8 mouse cellular contexts compared by ENCODE assay signal in the genomic region with DNA sequence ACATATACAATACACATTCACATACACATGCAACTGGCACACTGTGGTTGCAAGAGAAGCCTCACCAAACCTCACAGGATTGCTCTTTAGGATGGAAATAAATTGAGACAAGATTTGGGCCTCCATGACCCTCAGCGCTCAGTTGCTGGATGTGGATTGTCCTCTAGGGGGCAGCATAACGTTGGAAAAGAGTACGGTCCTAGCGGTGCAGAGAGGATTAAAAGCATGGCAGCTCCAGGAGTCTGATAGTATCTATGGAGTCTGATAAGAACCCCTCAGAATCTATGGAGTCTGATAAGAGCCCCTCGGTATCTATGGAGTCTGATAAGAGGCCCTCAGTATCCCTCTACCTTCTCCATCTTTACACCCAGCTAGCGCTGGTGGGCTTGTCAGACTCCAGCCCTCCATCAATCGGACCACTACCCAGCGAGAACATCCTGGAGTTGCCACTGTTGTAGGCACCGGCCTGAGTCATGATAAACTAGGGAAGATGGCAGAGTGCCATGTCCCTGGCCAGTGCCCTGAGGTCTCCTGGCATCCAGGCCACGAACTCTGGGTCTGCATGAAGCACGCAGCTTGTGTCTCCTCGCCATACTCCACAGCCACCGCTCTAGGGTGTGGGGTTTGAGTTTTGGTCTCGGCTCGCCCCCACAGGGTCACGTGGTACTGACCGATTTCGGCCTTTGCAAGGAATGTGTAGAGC. TPM values are rescaled to one million over a fixed set of nuclear protein-coding genes. Genes with fewer than 3 reads are reported as not detected.
DNase-seq lines count a peak whose midpoint lies in the region; ATAC-seq and TF ChIP-seq lines count a peak whose summit lies in the region.

No protein-coding gene starts in this region.

- no peak overlapping the region for H3K27ac ChIP-seq in CH12.LX (ENCODE audit: insufficient read depth, low read depth)
- no peak overlapping the region for H3K27ac ChIP-seq in embryonic facial prominence, embryonic 11.5 days (replicated peaks; ENCODE audit: low read depth, low read length)
- H3K27ac ChIP-seq in heart, embryonic 12.5 days (ENCODE audit: poor library complexity, severe bottlenecking), result no peak overlapping the region
- no peak overlapping the region for H3K27ac ChIP-seq in kidney, embryonic 15.5 days
- H3K27ac ChIP-seq in liver, embryonic 13.5 days, result no peak overlapping the region
- no peak overlapping the region for H3K27ac ChIP-seq in testis, adult 2 months (ENCODE audit: control insufficient read depth, insufficient read depth, low read depth, low read length)

- dilution Hi-C loops in CH12.LX (cut with MboI; ENCODE audit: extremely low pct_ligation_motif_present, extremely low pct_unique_long_range_greater_than_20kb, low sequenced_read_pairs), result no loop called here

- in situ Hi-C loops in CH12.LX (cut with MboI; ENCODE audit: low pct_ligation_motif_present, low pct_unique_long_range_greater_than_20kb, low sequenced_read_pairs), result loop anchor here (10.0 kb wide), 1 partner anchor 336 kb away; no protein-coding TSS in a partner anchor

- peak; percentile 87 to 93 for TF ChIP-seq CTCF in CH12.LX (conservative IDR thresholded peaks at IDR 0.05 in 1 of 2, IDR thresholded peaks at IDR 0.05 in 1 of 2; ENCODE audit: low read depth in 2 of 2, low read length in 2 of 2)
- TF ChIP-seq CTCF in testis, adult 2 months (IDR thresholded peaks at IDR 0.05; ENCODE audit: control insufficient read depth, insufficient read depth, insufficient replicate concordance, low read depth, low read length), result peak; percentile 84; the same call in 1 of the 2 replicates

- no peaks in the 10 kb centered on the region for H3K9me3 ChIP-seq in CH12.LX (replicated peaks; ENCODE audit: low read length)
- no peaks in the 10 kb centered on the region for H3K9me3 ChIP-seq in embryonic facial prominence, embryonic 11.5 days (replicated peaks; ENCODE audit: control insufficient read depth, low read length)
- H3K9me3 ChIP-seq in heart, embryonic 12.5 days (replicated peaks), result no peaks in the 10 kb centered on the region
- H3K9me3 ChIP-seq in kidney, embryonic 15.5 days (replicated peaks), result no peaks in the 10 kb centered on the region
- no peaks in the 10 kb centered on the region for H3K9me3 ChIP-seq in liver, embryonic 13.5 days (replicated peaks)

- H3K4me1 ChIP-seq in CH12.LX (ENCODE audit: control insufficient read depth in 1 of 2, insufficient read depth in 2 of 2), result peaks cover 0 to 3% of the 10 kb centered on the region in 2 experiments; a peak in 1 of 4 replicates
- no peaks in the 10 kb centered on the region for H3K4me1 ChIP-seq in embryonic facial prominence, embryonic 11.5 days (ENCODE audit: control insufficient read depth, insufficient read depth, low read length)
- peaks cover 7% of the 10 kb centered on the region; the same call in 1 of the 2 replicates for H3K4me1 ChIP-seq in heart, embryonic 12.5 days (replicated peaks)
- 0 out of 2 replicates have a peak, but pooled peaks cover 6% of the 10 kb centered on the region for H3K4me1 ChIP-seq in kidney, embryonic 15.5 days
- peaks cover 12% of the 10 kb centered on the region; the same call in 1 of the 2 replicates for H3K4me1 ChIP-seq in liver, embryonic 13.5 days (replicated peaks)
- H3K4me1 ChIP-seq in testis, adult 2 months (ENCODE audit: control insufficient read depth, insufficient read depth, low read length), result peaks cover 8% of the 10 kb centered on the region

- DNase-seq in CH12.LX (ENCODE audit: extremely low read depth), result peak; percentile 66
- DNase-seq in adrenal gland, postnatal 25 days, result peak; percentile 65
- peak; percentile 90 for DNase-seq in embryonic facial prominence, embryonic 11.5 days (ENCODE audit: low spot score)
- DNase-seq in liver, embryonic 13.5 days, result peak; percentile 41
- peak; percentile 28 to 46 for DNase-seq in natural killer cell, adult 2 months (ENCODE audit: low spot score in 2 of 2)

- peaks cover 66% of the 10 kb centered on the region for H3K27me3 ChIP-seq in CH12.LX (replicated peaks)
- no peaks in the 10 kb centered on the region for H3K27me3 ChIP-seq in embryonic facial prominence, embryonic 11.5 days (ENCODE audit: control insufficient read depth, insufficient read depth, low read length)
- peaks cover 17% of the 10 kb centered on the region for H3K27me3 ChIP-seq in heart, embryonic 12.5 days (replicated peaks)
- H3K27me3 ChIP-seq in kidney, embryonic 15.5 days, result peaks cover 16% of the 10 kb centered on the region; the same call in 1 of the 2 replicates
- no peaks in the 10 kb centered on the region for H3K27me3 ChIP-seq in liver, embryonic 13.5 days
- no peaks in the 10 kb centered on the region for H3K27me3 ChIP-seq in testis, adult 2 months (ENCODE audit: control insufficient read depth, insufficient read depth, low read length)

- TF ChIP-seq RAD21 in CH12.LX (IDR thresholded peaks at IDR 0.05; ENCODE audit: low read depth, low read length), result peak; percentile 74

- ATAC-seq in embryonic facial prominence, embryonic 11.5 days (replicated peaks; ENCODE audit: insufficient number of reproducible peaks, low FRiP score, low TSS enrichment, low read depth), result peak; percentile 63; the same call in 1 of the 2 replicates
- ATAC-seq in heart, embryonic 12.5 days (ENCODE audit: insufficient number of reproducible peaks, low FRiP score), result peak; percentile 58; the same call in 1 of the 2 replicates
- ATAC-seq in kidney, embryonic 15.5 days (replicated peaks; ENCODE audit: low FRiP score), result peak; percentile 74; the same call in 1 of the 2 replicates
- peak; percentile 67 for ATAC-seq in liver, embryonic 13.5 days (ENCODE audit: low read depth)

- no peak overlapping the region for H3K4me2 ChIP-seq in CH12.LX (ENCODE audit: insufficient read depth, low read depth, poor library complexity, severe bottlenecking)
- peak overlapping the region; percentile 22 for H3K4me2 ChIP-seq in embryonic facial prominence, embryonic 11.5 days (ENCODE audit: low read depth, low read length)
- peak overlapping the region; percentile 68 for H3K4me2 ChIP-seq in heart, embryonic 12.5 days
- peak overlapping the region; percentile 51 for H3K4me2 ChIP-seq in kidney, embryonic 15.5 days
- peak overlapping the region; percentile 12; the same call in 1 of the 2 replicates for H3K4me2 ChIP-seq in liver, embryonic 13.5 days

- H3K9ac ChIP-seq in CH12.LX (ENCODE audit: insufficient read depth, low read depth), result no peak overlapping the region
- no peak overlapping the region for H3K9ac ChIP-seq in embryonic facial prominence, embryonic 11.5 days (replicated peaks; ENCODE audit: low read length)
- H3K9ac ChIP-seq in heart, embryonic 12.5 days, result peak overlapping the region; percentile 44
- H3K9ac ChIP-seq in kidney, embryonic 15.5 days, result no peak overlapping the region
- no peak overlapping the region for H3K9ac ChIP-seq in liver, embryonic 13.5 days

- no peaks in the 10 kb centered on the region for H3K79me2 ChIP-seq in CH12.LX (replicated peaks; ENCODE audit: control insufficient read depth, extremely low read depth, insufficient read depth, poor library complexity, severe bottlenecking)

- 32% methylated on average over 18 of the region's 18 CpGs for WGBS in embryonic facial prominence, embryonic 11.5 days
- WGBS in heart, embryonic 12.5 days, result 18% methylated on average over 18 of the region's 18 CpGs
- WGBS in kidney, embryonic 15.5 days, result 32% methylated on average over 18 of the region's 18 CpGs
- 26% methylated on average over 18 of the region's 18 CpGs for WGBS in liver, embryonic 13.5 days (ENCODE audit: insufficient replicate concordance)

- TF ChIP-seq EP300 in CH12.LX (IDR thresholded peaks at IDR 0.05; ENCODE audit: low read length), result no peak

- no peak overlapping the region for H3K4me3 ChIP-seq in CH12.LX (replicated peaks in 1 of 3; ENCODE audit: low read depth in 2 of 3, low read length in 2 of 3, poor library complexity in 1 of 3)
- no peak overlapping the region for H3K4me3 ChIP-seq in embryonic facial prominence, embryonic 11.5 days (ENCODE audit: low read depth, low read length)
- H3K4me3 ChIP-seq in heart, embryonic 12.5 days, result peak overlapping the region; percentile 26
- peak overlapping the region; percentile 19 for H3K4me3 ChIP-seq in kidney, embryonic 15.5 days (replicated peaks)
- no peak overlapping the region for H3K4me3 ChIP-seq in liver, embryonic 13.5 days (replicated peaks)
- H3K4me3 ChIP-seq in testis, adult 2 months (ENCODE audit: control insufficient read depth, low read depth, low read length), result peak overlapping the region; percentile 64

- no peaks in the 10 kb centered on the region for H3K36me3 ChIP-seq in CH12.LX (replicated peaks in 1 of 2; ENCODE audit: control insufficient read depth in 1 of 2, insufficient read depth in 1 of 2, low read length in 1 of 2)
- H3K36me3 ChIP-seq in embryonic facial prominence, embryonic 11.5 days (replicated peaks; ENCODE audit: control insufficient read depth, insufficient read depth, low read depth, low read length), result no peaks in the 10 kb centered on the region
- no peaks in the 10 kb centered on the region for H3K36me3 ChIP-seq in heart, embryonic 12.5 days
- no peaks in the 10 kb centered on the region for H3K36me3 ChIP-seq in kidney, embryonic 15.5 days
- H3K36me3 ChIP-seq in liver, embryonic 13.5 days, result no peaks in the 10 kb centered on the region
- H3K36me3 ChIP-seq in testis, adult 2 months (ENCODE audit: control insufficient read depth, insufficient read depth, low read length), result no peaks in the 10 kb centered on the region

- TF ChIP-seq POLR2A in CH12.LX (IDR thresholded peaks at IDR 0.05; ENCODE audit: low read depth, low read length), result no peak
- no peak for TF ChIP-seq POLR2A in testis, adult 2 months (IDR thresholded peaks at IDR 0.05; ENCODE audit: control insufficient read depth, low read depth, low read length)

RNA-seq across cellular contexts. Expression of a gene that starts 11.5 kb away (rescaled TPM):
- total RNA-seq in CH12.LX (2012; rRNA removed) (not detected in 2 replicates), CH12.LX (2014; rRNA removed) (not detected in 2 replicates)
- polyA plus RNA-seq in CH12.LX (2012; ENCODE audit: insufficient read length, low read depth), result not detected in 2 replicates
- total RNA-seq in adrenal gland, postnatal 25 days (2021), result 1.6 and 1.8 TPM in 2 replicates
- polyA plus RNA-seq in embryonic facial prominence, embryonic 11.5 days (2014; fragmentation: Nextera tagmentation; extraction: Ambion mirVana), result not detected in 2 replicates
- 0.09 TPM in 1 of 2 replicates, not detected in the other for polyA plus RNA-seq in heart, embryonic 12.5 days (2016; fragmentation: Nextera tagmentation; extraction: Ambion mirVana)
- polyA plus RNA-seq in kidney, embryonic 15.5 days (2015; fragmentation: Nextera tagmentation; extraction: Ambion mirVana), result 5.9 and 7.3 TPM in 2 replicates
- 2.7 and 4.6 TPM in 2 replicates for polyA plus RNA-seq in liver, embryonic 13.5 days (2015; fragmentation: Nextera tagmentation; extraction: Ambion mirVana)
- polyA plus RNA-seq in testis, adult 2 months (2012; rRNA removed), result 0.26 and 0.58 TPM in 2 replicates

RNA-seq across cellular contexts. Expression of a gene that starts 18.5 kb away (rescaled TPM):
- total RNA-seq in CH12.LX (2012; rRNA removed) (11.3 and 13.0 TPM in 2 replicates), CH12.LX (2014; rRNA removed) (13.1 and 14.4 TPM in 2 replicates)
- 33.6 and 39.8 TPM in 2 replicates for polyA plus RNA-seq in CH12.LX (2012; ENCODE audit: insufficient read length, low read depth)
- total RNA-seq in adrenal gland, postnatal 25 days (2021), result 54.7 and 66.5 TPM in 2 replicates
- 60.4 and 61.6 TPM in 2 replicates for polyA plus RNA-seq in embryonic facial prominence, embryonic 11.5 days (2014; fragmentation: Nextera tagmentation; extraction: Ambion mirVana)
- 41.4 and 41.7 TPM in 2 replicates for polyA plus RNA-seq in heart, embryonic 12.5 days (2016; fragmentation: Nextera tagmentation; extraction: Ambion mirVana)
- 51.7 and 54.8 TPM in 2 replicates for polyA plus RNA-seq in kidney, embryonic 15.5 days (2015; fragmentation: Nextera tagmentation; extraction: Ambion mirVana)
- polyA plus RNA-seq in liver, embryonic 13.5 days (2015; fragmentation: Nextera tagmentation; extraction: Ambion mirVana), result 20.6 and 22.9 TPM in 2 replicates
- polyA plus RNA-seq in testis, adult 2 months (2012; rRNA removed), result 37.4 and 41.0 TPM in 2 replicates

RNA-seq across cellular contexts. Expression of a gene that starts 55.4 kb away (rescaled TPM):
- total RNA-seq in CH12.LX (2012; rRNA removed), result not detected in 2 replicates
- total RNA-seq in CH12.LX (2014; rRNA removed), result not detected in 2 replicates
- polyA plus RNA-seq in CH12.LX (2012; ENCODE audit: insufficient read length, low read depth), result 0.09 TPM in 1 of 2 replicates, not detected in the other
- 0.24 TPM in 1 of 2 replicates, not detected in the other for total RNA-seq in adrenal gland, postnatal 25 days (2021)
- 0.06 and 0.15 TPM in 2 replicates for polyA plus RNA-seq in embryonic facial prominence, embryonic 11.5 days (2014; fragmentation: Nextera tagmentation; extraction: Ambion mirVana)
- 0.05 TPM in 1 of 2 replicates, not detected in the other for polyA plus RNA-seq in heart, embryonic 12.5 days (2016; fragmentation: Nextera tagmentation; extraction: Ambion mirVana)
- polyA plus RNA-seq in kidney, embryonic 15.5 days (2015; fragmentation: Nextera tagmentation; extraction: Ambion mirVana), result 0.13 and 0.48 TPM in 2 replicates
- polyA plus RNA-seq in liver, embryonic 13.5 days (2015; fragmentation: Nextera tagmentation; extraction: Ambion mirVana), result 0.03 and 0.06 TPM in 2 replicates
- polyA plus RNA-seq in testis, adult 2 months (2012; rRNA removed), result 3.1 and 4.1 TPM in 2 replicates

RNA-seq across cellular contexts. Expression of a gene that starts 55.8 kb away (rescaled TPM):
- total RNA-seq in CH12.LX (2012; rRNA removed) (38.4 and 48.0 TPM in 2 replicates), CH12.LX (2014; rRNA removed) (34.1 and 36.0 TPM in 2 replicates)
- 131 and 189 TPM in 2 replicates for polyA plus RNA-seq in CH12.LX (2012; ENCODE audit: insufficient read length, low read depth)
- 3.7 and 5.6 TPM in 2 replicates for total RNA-seq in adrenal gland, postnatal 25 days (2021)
- polyA plus RNA-seq in embryonic facial prominence, embryonic 11.5 days (2014; fragmentation: Nextera tagmentation; extraction: Ambion mirVana), result 25.6 TPM in 2 replicates
- polyA plus RNA-seq in heart, embryonic 12.5 days (2016; fragmentation: Nextera tagmentation; extraction: Ambion mirVana), result 21.3 and 21.9 TPM in 2 replicates
- polyA plus RNA-seq in kidney, embryonic 15.5 days (2015; fragmentation: Nextera tagmentation; extraction: Ambion mirVana), result 25.7 and 29.4 TPM in 2 replicates
- polyA plus RNA-seq in liver, embryonic 13.5 days (2015; fragmentation: Nextera tagmentation; extraction: Ambion mirVana), result 45.7 and 50.9 TPM in 2 replicates
- polyA plus RNA-seq in testis, adult 2 months (2012; rRNA removed), result 14.2 and 18.5 TPM in 2 replicates

Comparison
In these comparisons a context has a peak if more than half of its experiments do, and no peak if none do; other contexts are left out.
1. DNase-seq: peak in every context shown above with its lines; median percentile 90 in embryonic facial prominence, embryonic 11.5 days; 66 in CH12.LX; 65 in adrenal gland, postnatal 25 days; 41 in liver, embryonic 13.5 days; 37 in natural killer cell, adult 2 months.
2. H3K4me3 ChIP-seq: peak in heart, embryonic 12.5 days (single experiment), kidney, embryonic 15.5 days (single experiment) and testis, adult 2 months (single experiment); none in CH12.LX (0 of 3), embryonic facial prominence, embryonic 11.5 days (single experiment) and liver, embryonic 13.5 days (single experiment).
3. Peak in every context shown above with its lines, with median percentiles within 50 percentile points of each other: ATAC-seq.